Mouse (Mus musculus) intestine, embryonic 16.5 days (tissue): Measurements from ENCODE around the gene Brsk1. TPM values are rescaled to one million over a fixed set of nuclear protein-coding genes. Genes with fewer than 3 reads are reported as not detected.

Experiments used
- ATAC-seq: fragments of 200-750 bp; cut with Nextera tagmentation; 2 replicates; pipeline ENCODE4 v1.8.0; 2017; ENCODE audit warnings: moderate TSS enrichment, moderate library complexity
- H3K27ac ChIP-seq: fragments of 300-500 bp; sonication (generic); 2 replicates; pipeline ENCODE4 v1.5.1; 2014; ENCODE audit warnings: mild to moderate bottlenecking, low read length
- H3K27me3 ChIP-seq: fragments of 300-500 bp; sonication (generic); replicated peaks from 2 replicates; pipeline ENCODE4 v1.6.1; 2014; ENCODE audit warnings: low read length, control low read depth, mixed read lengths; ENCODE audit not compliant: control insufficient read depth, insufficient read depth
- H3K36me3 ChIP-seq: fragments of 300-500 bp; sonication (generic); 2 replicates; pipeline ENCODE4 v1.6.1; 2014; ENCODE audit warnings: low read length, control low read depth; ENCODE audit not compliant: control insufficient read depth, insufficient read depth
- H3K4me1 ChIP-seq: fragments of 300-500 bp; sonication (generic); 2 replicates; pipeline ENCODE4 v1.6.1; 2014; ENCODE audit warnings: low read length, control low read depth, mixed read lengths; ENCODE audit not compliant: control insufficient read depth, insufficient read depth
- H3K4me2 ChIP-seq: fragments of 300-500 bp; sonication (generic); 2 replicates; pipeline ENCODE4 v1.6.1; 2014; ENCODE audit warnings: low read depth, low read length, control low read depth
- H3K4me3 ChIP-seq: fragments of 300-500 bp; sonication (generic); 2 replicates; pipeline ENCODE4 v1.5.1; 2014; ENCODE audit warnings: mild to moderate bottlenecking, low read length
- H3K9ac ChIP-seq: fragments of 300-500 bp; sonication (generic); 2 replicates; pipeline ENCODE4 v1.6.1; 2014; ENCODE audit warnings: low read depth, low read length
- H3K9me3 ChIP-seq: fragments of 300-500 bp; sonication (generic); 2 replicates; pipeline ENCODE4 v1.6.1; 2016; ENCODE audit warnings: low read length, control low read depth; ENCODE audit not compliant: control insufficient read depth
- WGBS: fragments of 180-500 bp; shearing (Covaris S2); extraction: QIAGEN DNeasy Blood & Tissue Kit; methylation state at CpG from one replicate; pipeline ENCODE4 v1.1.7; 2014; 5-methylcytosine and 5-hydroxymethylcytosine counted together
- polyA plus RNA-seq: library from polyadenylated mRNA; unstranded; fragments of >200 nt; fragmentation: Nextera tagmentation; extraction: Ambion mirVana; gene quantifications from 2 replicates; pipeline ENCODE4 v1.2.1, GENCODE M21; 2015

Brsk1 gene
- polyA plus RNA-seq, 1 experiment from 2014 or later: 1.4 TPM

GRCm38 (mm10) chr7:4683307-4683706 is 7.1 kb upstream of the Brsk1 start:
- Histone ChIP-seq H3K4me3 (no peak overlapping the region), H3K9ac (no peak overlapping the region), H3K4me2 (no peak overlapping the region), H3K9me3 (no peaks in the 10 kb centered on the region), H3K27ac (no peak overlapping the region), H3K4me1 (peaks cover 4% of the 10 kb centered on the region), H3K36me3 (0 out of 2 replicates have a peak, but pooled peaks cover 6% of the 10 kb centered on the region), H3K27me3 (no peaks in the 10 kb centered on the region)
- ATAC-seq: no peak
- WGBS: 82% methylated on average over 5 of the region's 5 CpGs

- no peak; the same call in 1 of the 2 replicates for ATAC-seq
- WGBS: 2% methylated on average over 13 of the region's 13 CpGs
- no peak overlapping the region for H3K27ac ChIP-seq
Measured at GRCm38 (mm10) chr7:4684203-4684602, 6.2 kb upstream of the Brsk1 start.

GRCm38 (mm10) chr7:4684632-4685417 is 5.6 kb upstream of the Brsk1 start, which contains the start of gene Hspbp1:
Hspbp1 (minus strand) TSS chr7:4685068.
- H3K4me2 ChIP-seq: peak within 1 kb of the TSS; percentile 82
- peak within 1 kb of the TSS; percentile 71 for H3K9ac ChIP-seq
- 0 out of 2 replicates have a peak, but pooled peaks cover 5% of the 10 kb centered on the region for H3K36me3 ChIP-seq
- H3K27me3 ChIP-seq: no peaks in the 10 kb centered on the region
- WGBS: 0% methylated on average over 32 of the region's 32 CpGs
- H3K4me1 ChIP-seq: peaks cover 4% of the 10 kb centered on the region
- peak within 1 kb of the TSS; percentile 46 for H3K27ac ChIP-seq
- H3K4me3 ChIP-seq: peak within 1 kb of the TSS; percentile 68
- H3K9me3 ChIP-seq: no peaks in the 10 kb centered on the region
- ATAC-seq: peak; percentile 99

More at GRCm38 (mm10) chr7:4684203-4684602, 6.2 kb upstream of the Brsk1 start:
- peak overlapping the region; percentile 68 for H3K4me3 ChIP-seq
- 0 out of 2 replicates have a peak, but pooled peaks cover 6% of the 10 kb centered on the region for H3K36me3 ChIP-seq
- H3K4me2 ChIP-seq: peak overlapping the region; percentile 82
- no peaks in the 10 kb centered on the region for H3K27me3 ChIP-seq
- peak overlapping the region; percentile 71 for H3K9ac ChIP-seq
- H3K4me1 ChIP-seq: peaks cover 4% of the 10 kb centered on the region
- no peaks in the 10 kb centered on the region for H3K9me3 ChIP-seq

DNA sequence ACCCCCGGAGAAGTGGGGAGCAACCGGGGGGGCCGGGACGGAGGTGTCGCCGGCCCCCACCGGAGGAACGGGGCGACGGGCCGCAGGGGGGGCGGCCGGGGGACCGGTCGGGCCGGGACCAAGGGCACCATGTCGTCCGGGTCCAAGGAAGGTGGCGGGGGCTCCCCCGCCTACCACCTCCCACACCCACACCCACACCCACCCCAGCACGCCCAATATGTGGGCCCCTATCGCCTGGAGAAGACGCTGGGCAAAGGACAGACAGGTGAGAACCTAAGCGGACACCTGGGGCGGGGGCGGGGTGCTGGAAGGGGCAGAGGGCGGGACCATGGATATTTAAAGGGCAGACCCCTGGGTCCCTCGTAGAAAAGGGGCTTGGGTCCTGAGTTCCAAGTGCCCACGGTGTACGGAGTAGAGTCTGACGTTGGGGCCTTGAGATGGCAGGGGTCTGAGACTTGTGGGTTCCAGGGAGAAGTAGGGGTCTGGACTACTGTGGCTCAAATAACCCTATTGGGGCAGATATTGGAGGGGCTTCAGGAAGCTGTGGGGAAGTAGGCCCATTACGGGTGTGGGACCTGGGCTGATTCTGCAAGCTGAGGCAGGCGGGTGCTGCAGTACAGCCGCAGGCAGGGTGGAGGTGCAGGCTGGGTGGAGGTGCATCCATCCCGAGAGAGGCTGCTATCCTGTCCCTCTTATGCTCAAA is 698 bp downstream of the Brsk1 start:
- Histone ChIP-seq H3K4me2 (peak overlapping the region; percentile 98), H3K27me3 (no peaks in the 10 kb centered on the region), H3K4me3 (peak overlapping the region; percentile 70), H3K9ac (peak overlapping the region; percentile 89), H3K27ac (peak overlapping the region; percentile 82), H3K36me3 (no peaks in the 10 kb centered on the region), H3K4me1 (peaks cover 10% of the 10 kb centered on the region), H3K9me3 (no peaks in the 10 kb centered on the region)
- WGBS: 7% methylated on average over 19 of the region's 35 CpGs
- ATAC-seq: peak; percentile 55

GRCm38 (mm10) chr7:4693004-4693403 is 2.6 kb downstream of the Brsk1 start:
- H3K27ac ChIP-seq: no peak overlapping the region
- no peak overlapping the region for H3K4me3 ChIP-seq
- H3K9me3 ChIP-seq: no peaks in the 10 kb centered on the region
- 81% methylated on average over 6 of the region's 6 CpGs for WGBS
- no peak for ATAC-seq
- peaks cover 10% of the 10 kb centered on the region for H3K4me1 ChIP-seq
- no peaks in the 10 kb centered on the region for H3K36me3 ChIP-seq
- no peak overlapping the region for H3K4me2 ChIP-seq
- H3K9ac ChIP-seq: no peak overlapping the region
- no peaks in the 10 kb centered on the region for H3K27me3 ChIP-seq

DNA sequence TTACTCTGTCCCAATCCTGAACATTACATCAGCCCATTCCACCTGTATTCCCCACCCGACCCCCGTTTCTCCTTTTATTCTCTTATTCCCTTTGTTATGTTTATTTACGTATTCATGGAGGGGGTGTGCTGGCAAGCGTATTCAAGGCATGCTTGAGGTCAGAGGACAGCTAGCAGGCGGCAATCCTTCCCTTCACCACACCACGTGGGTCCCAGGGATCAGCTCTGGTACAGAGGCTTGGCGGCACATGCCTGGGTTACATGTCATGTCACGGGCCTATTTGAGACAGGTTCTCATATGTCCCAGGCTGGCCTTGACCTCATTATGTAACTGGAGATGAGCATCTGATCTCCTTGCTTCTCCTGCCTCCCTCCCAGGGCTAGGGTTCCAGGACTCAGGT is 11.9 kb downstream of the Brsk1 start:
- Histone ChIP-seq H3K27me3 (no peaks in the 10 kb centered on the region), H3K4me1 (no peaks in the 10 kb centered on the region), H3K36me3 (0 out of 2 replicates have a peak, but pooled peaks cover 5% of the 10 kb centered on the region), H3K4me3 (no peak overlapping the region), H3K4me2 (no peak overlapping the region), H3K27ac (no peak overlapping the region), H3K9me3 (no peaks in the 10 kb centered on the region), H3K9ac (no peak overlapping the region)
- ATAC-seq: no peak
- 50% methylated on average over 8 of the region's 8 CpGs for WGBS

GRCm38 (mm10) chr7:4703195-4703594 is 12.8 kb downstream of the Brsk1 start:
- no peaks in the 10 kb centered on the region for H3K4me1 ChIP-seq
- no peak for ATAC-seq
- peaks cover 5% of the 10 kb centered on the region; the same call in 1 of the 2 replicates for H3K36me3 ChIP-seq
- no peak overlapping the region for H3K4me3 ChIP-seq
- H3K9ac ChIP-seq: no peak overlapping the region
- no peaks in the 10 kb centered on the region for H3K9me3 ChIP-seq
- WGBS: 85% methylated on average over 7 of the region's 7 CpGs
- H3K27ac ChIP-seq: no peak overlapping the region
- no peaks in the 10 kb centered on the region for H3K27me3 ChIP-seq
- H3K4me2 ChIP-seq: no peak overlapping the region

GRCm38 (mm10) chr7:4705098-4705497 is 14.7 kb downstream of the Brsk1 start:
- Histone ChIP-seq H3K27ac (no peak overlapping the region), H3K4me3 (no peak overlapping the region), H3K4me1 (no peaks in the 10 kb centered on the region), H3K9ac (no peak overlapping the region), H3K27me3 (no peaks in the 10 kb centered on the region), H3K4me2 (no peak overlapping the region), H3K9me3 (no peaks in the 10 kb centered on the region), H3K36me3 (peaks cover 8% of the 10 kb centered on the region; the same call in 1 of the 2 replicates)
- 49% methylated on average over 18 of the region's 18 CpGs for WGBS
- 0 out of 2 replicates have a peak, but pooled peaks have one; percentile 19 for ATAC-seq

- no peaks in the 10 kb centered on the region for H3K4me1 ChIP-seq
- 81% methylated on average over 3 of the region's 3 CpGs for WGBS
Measured at GRCm38 (mm10) chr7:4712594-4712993, 22.2 kb downstream of the Brsk1 start.

More at GRCm38 (mm10) chr7:4712594-4712993, 22.2 kb downstream of the Brsk1 start:
- H3K4me2 ChIP-seq: no peak overlapping the region
- H3K27ac ChIP-seq: no peak overlapping the region
- no peak overlapping the region for H3K4me3 ChIP-seq
- no peak overlapping the region for H3K9ac ChIP-seq
- 0 out of 2 replicates have a peak, but pooled peaks have one; percentile 40 for ATAC-seq
- no peaks in the 10 kb centered on the region for H3K9me3 ChIP-seq
- H3K27me3 ChIP-seq: no peaks in the 10 kb centered on the region
- H3K36me3 ChIP-seq: peaks cover 6% of the 10 kb centered on the region; the same call in 1 of the 2 replicates
